Mouse (Mus musculus): Measurements from ENCODE around the gene Lrp4. TPM values are rescaled to one million over a fixed set of nuclear protein-coding genes. Genes with fewer than 3 reads are reported as not detected.

Lrp4 gene
- total and polyA plus RNA-seq, 2 experiments from 2014 or later: 3.4 to 19.2 TPM

GRCm38 (mm10) chr2:91444286-91444892, 12.9 kb upstream of the Lrp4 start, which contains the start of gene 1110051M20Rik:
1110051M20Rik (minus strand) TSS chr2:91444704.
- Histone ChIP-seq H3K9ac (replicated peaks; ENCODE audit: low read length, poor library complexity, severe bottlenecking) (peak within 1 kb of the TSS; percentile 70), H3K27ac (ENCODE audit: low read depth, low read length) (peak within 1 kb of the TSS; percentile 83), H3K4me3 (ENCODE audit: low read depth, low read length) (peak within 1 kb of the TSS; percentile 74), H3K4me2 (ENCODE audit: low read depth, low read length, poor library complexity, severe bottlenecking) (peak within 1 kb of the TSS; percentile 63), H3K27me3 (ENCODE audit: insufficient read depth, low read length) (no peaks in the 10 kb centered on the region), H3K9me3 (ENCODE audit: low read length) (no peaks in the 10 kb centered on the region), H3K4me1 (ENCODE audit: insufficient read depth, low read length) (0 out of 2 replicates have a peak, but pooled peaks cover 2% of the 10 kb centered on the region), H3K36me3 (ENCODE audit: insufficient read depth, low read length) (no peaks in the 10 kb centered on the region)
- no peak for TF ChIP-seq CTCF (IDR thresholded peaks at IDR 0.05)
- DNase-seq (ENCODE audit: low spot score) (peak; percentile 96), ATAC-seq (ENCODE audit: low FRiP score) (peak; percentile 95)
- under 1% methylated on average over 19 of the region's 19 CpGs for WGBS

- Histone ChIP-seq H3K27ac (ENCODE audit: low read depth, low read length) (no peak overlapping the region), H3K4me1 (ENCODE audit: insufficient read depth, low read length) (no peaks in the 10 kb centered on the region), H3K36me3 (ENCODE audit: insufficient read depth, low read length) (no peaks in the 10 kb centered on the region), H3K4me3 (ENCODE audit: low read depth, low read length) (no peak overlapping the region), H3K4me2 (ENCODE audit: low read depth, low read length, poor library complexity, severe bottlenecking) (no peak overlapping the region), H3K27me3 (ENCODE audit: insufficient read depth, low read length) (no peaks in the 10 kb centered on the region), H3K9ac (replicated peaks; ENCODE audit: low read length, poor library complexity, severe bottlenecking) (no peak overlapping the region), H3K9me3 (ENCODE audit: low read length) (no peaks in the 10 kb centered on the region)
- ATAC-seq (ENCODE audit: low FRiP score) (no peak), DNase-seq (ENCODE audit: low spot score) (no peak)
- WGBS: 60% methylated on average over 1 of the region's 1 CpGs
- no peak for TF ChIP-seq CTCF (IDR thresholded peaks at IDR 0.05)
Measured at GRCm38 (mm10) chr2:91449662-91450061, 7.6 kb upstream of the Lrp4 start.

- H3K4me2 ChIP-seq (ENCODE audit: low read depth, low read length, poor library complexity, severe bottlenecking): no peak overlapping the region
- ATAC-seq (ENCODE audit: low FRiP score) (no peak), DNase-seq (ENCODE audit: low spot score) (no peak)
- no peak overlapping the region for H3K4me3 ChIP-seq (ENCODE audit: low read depth, low read length)
- H3K36me3 ChIP-seq (ENCODE audit: insufficient read depth, low read length): no peaks in the 10 kb centered on the region
- TF ChIP-seq CTCF (IDR thresholded peaks at IDR 0.05): no peak
- no peaks in the 10 kb centered on the region for H3K27me3 ChIP-seq (ENCODE audit: insufficient read depth, low read length)
- no peak overlapping the region for H3K27ac ChIP-seq (ENCODE audit: low read depth, low read length)
- no peaks in the 10 kb centered on the region for H3K4me1 ChIP-seq (ENCODE audit: insufficient read depth, low read length)
- 79% methylated on average over 9 of the region's 9 CpGs for WGBS
- no peaks in the 10 kb centered on the region for H3K9me3 ChIP-seq (ENCODE audit: low read length)
- H3K9ac ChIP-seq (replicated peaks; ENCODE audit: low read length, poor library complexity, severe bottlenecking): no peak overlapping the region
Measured at GRCm38 (mm10) chr2:91450316-91450715, 7.0 kb upstream of the Lrp4 start.

GRCm38 (mm10) chr2:91452658-91453057, 4.7 kb upstream of the Lrp4 start:
- no peak for TF ChIP-seq CTCF (IDR thresholded peaks at IDR 0.05)
- Histone ChIP-seq H3K4me2 (ENCODE audit: low read depth, low read length, poor library complexity, severe bottlenecking) (no peak overlapping the region), H3K27me3 (ENCODE audit: insufficient read depth, low read length) (no peaks in the 10 kb centered on the region), H3K27ac (ENCODE audit: low read depth, low read length) (no peak overlapping the region), H3K9ac (replicated peaks; ENCODE audit: low read length, poor library complexity, severe bottlenecking) (no peak overlapping the region), H3K4me3 (ENCODE audit: low read depth, low read length) (no peak overlapping the region), H3K4me1 (ENCODE audit: insufficient read depth, low read length) (no peaks in the 10 kb centered on the region), H3K36me3 (ENCODE audit: insufficient read depth, low read length) (no peaks in the 10 kb centered on the region), H3K9me3 (ENCODE audit: low read length) (no peaks in the 10 kb centered on the region)
- WGBS: 69% methylated on average over 8 of the region's 8 CpGs
- ATAC-seq (ENCODE audit: low FRiP score): no peak
- no peak for DNase-seq (ENCODE audit: low spot score)

- Histone ChIP-seq H3K4me2 (ENCODE audit: low read depth, low read length, poor library complexity, severe bottlenecking) (no peak overlapping the region), H3K27ac (ENCODE audit: low read depth, low read length) (no peak overlapping the region), H3K27me3 (ENCODE audit: insufficient read depth, low read length) (no peaks in the 10 kb centered on the region), H3K9me3 (ENCODE audit: low read length) (no peaks in the 10 kb centered on the region), H3K9ac (replicated peaks; ENCODE audit: low read length, poor library complexity, severe bottlenecking) (no peak overlapping the region), H3K4me1 (ENCODE audit: insufficient read depth, low read length) (no peaks in the 10 kb centered on the region), H3K4me3 (ENCODE audit: low read depth, low read length) (no peak overlapping the region), H3K36me3 (ENCODE audit: insufficient read depth, low read length) (no peaks in the 10 kb centered on the region)
- TF ChIP-seq CTCF (IDR thresholded peaks at IDR 0.05): peak; percentile 3; the same call in 1 of the 2 replicates
- DNase-seq (ENCODE audit: low spot score): no peak
- 86% methylated on average over 9 of the region's 9 CpGs for WGBS
- no peak for ATAC-seq (ENCODE audit: low FRiP score)
Measured at GRCm38 (mm10) chr2:91453231-91454075, 3.9 kb upstream of the Lrp4 start.

- no peak overlapping the region for H3K4me2 ChIP-seq (ENCODE audit: low read depth, low read length, poor library complexity, severe bottlenecking)
- H3K4me3 ChIP-seq (ENCODE audit: low read depth, low read length): no peak overlapping the region
- TF ChIP-seq CTCF (IDR thresholded peaks at IDR 0.05): no peak
- H3K4me1 ChIP-seq (ENCODE audit: insufficient read depth, low read length): no peaks in the 10 kb centered on the region
- no peaks in the 10 kb centered on the region for H3K36me3 ChIP-seq (ENCODE audit: insufficient read depth, low read length)
- ATAC-seq (ENCODE audit: low FRiP score): no peak
- H3K27ac ChIP-seq (ENCODE audit: low read depth, low read length): no peak overlapping the region
- no peak overlapping the region for H3K9ac ChIP-seq (replicated peaks; ENCODE audit: low read length, poor library complexity, severe bottlenecking)
- WGBS: 85% methylated on average over 3 of the region's 3 CpGs
- no peaks in the 10 kb centered on the region for H3K9me3 ChIP-seq (ENCODE audit: low read length)
- DNase-seq (ENCODE audit: low spot score): no peak
- H3K27me3 ChIP-seq (ENCODE audit: insufficient read depth, low read length): no peaks in the 10 kb centered on the region; the same call in 1 of the 2 replicates
Measured at GRCm38 (mm10) chr2:91454434-91454833, 2.9 kb upstream of the Lrp4 start.
